Mouse (Mus musculus) T-cell, adult 2 months (primary cell): ENCODE results near the gene Gar1.

Experiments used
- DNase-seq: peaks from one replicate; pipeline ENCODE4 v3.0.0; 2022; ENCODE audit warnings: low spot score

Gene Gar1

DNA sequence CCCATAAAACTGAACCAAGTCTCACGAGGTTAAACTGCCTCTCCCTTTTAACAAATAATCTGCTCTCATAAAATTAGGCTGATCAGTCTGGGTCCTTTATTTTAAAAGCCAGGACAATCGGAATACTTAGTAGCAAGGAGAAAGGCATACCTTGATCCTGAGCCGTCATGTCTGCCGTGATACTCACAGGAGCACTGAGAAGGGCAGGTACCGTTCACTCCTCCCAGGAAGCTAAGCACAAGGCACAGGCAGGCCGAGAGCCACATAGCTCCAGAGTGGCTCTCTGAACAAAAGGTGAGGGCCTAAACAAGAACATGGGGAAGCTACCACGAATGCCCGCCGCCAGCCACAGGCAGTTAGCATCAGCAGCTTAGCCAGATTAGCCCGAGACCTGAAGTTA is 27.4 kb downstream of the Gar1 start, which contains the start of gene Lrit3:
Gene Lrit3 (minus strand): TSS at position 266 of the 400 bp plus-strand sequence.
- no peak for DNase-seq

DNA sequence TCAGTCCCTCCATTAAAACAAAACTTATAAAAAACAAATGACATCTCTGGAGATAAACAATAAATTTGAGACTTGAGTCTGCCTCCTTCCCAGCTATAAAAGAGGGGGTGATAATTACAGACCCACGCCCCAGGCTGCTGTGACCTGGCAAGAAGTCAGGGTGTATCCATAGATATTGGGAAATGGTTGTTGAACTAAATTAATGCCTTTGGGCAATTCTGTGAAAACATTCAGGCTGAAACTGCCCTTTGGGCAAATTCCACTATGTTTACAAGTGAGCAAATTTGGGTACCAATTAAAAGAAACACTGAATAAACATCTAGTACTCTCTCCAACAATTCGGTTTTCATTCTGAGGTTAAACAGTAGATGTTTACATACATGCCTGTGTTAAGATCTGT is 32.2 kb downstream of the Gar1 start:
- DNase-seq = no peak

DNA sequence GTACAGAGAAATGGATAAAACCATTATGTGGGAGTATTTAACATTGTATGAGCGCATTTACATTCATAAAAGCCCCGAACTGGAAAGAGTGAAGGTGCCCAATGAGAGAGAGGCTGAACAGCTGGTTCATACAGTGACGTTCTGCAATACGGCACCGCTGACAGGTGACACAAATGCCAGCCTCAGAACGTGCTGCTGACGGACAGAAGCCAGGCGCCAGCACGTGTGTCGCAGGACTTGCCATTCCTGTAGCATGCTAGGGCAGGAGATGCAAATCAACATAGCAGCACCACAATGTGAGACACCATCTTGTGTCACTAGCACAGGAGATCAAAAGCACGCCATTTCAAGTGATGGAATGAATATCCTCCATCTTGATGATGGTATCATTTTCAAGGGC is 32.6 kb downstream of the Gar1 start:
- DNase-seq = no peak

DNA sequence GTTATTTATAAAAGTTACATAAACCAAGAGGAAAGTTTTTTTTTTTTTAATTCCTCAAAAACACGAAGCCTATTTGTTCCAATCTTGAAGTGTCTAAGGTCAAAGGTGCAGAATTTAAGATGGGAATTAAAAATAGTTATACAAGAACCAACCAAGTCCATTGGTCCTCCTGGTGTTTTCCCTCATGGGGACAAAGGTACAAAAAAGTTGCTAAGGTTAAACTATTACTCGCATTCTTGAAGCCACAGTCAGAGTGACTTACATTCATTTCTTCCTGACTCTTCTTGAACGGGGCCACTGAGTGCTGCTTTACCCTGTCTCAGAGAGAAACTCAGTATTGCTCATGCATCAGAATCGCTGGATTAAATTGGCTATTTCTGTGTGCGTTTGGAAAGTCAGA is 33.9 kb downstream of the Gar1 start:
- no peak for DNase-seq

DNA sequence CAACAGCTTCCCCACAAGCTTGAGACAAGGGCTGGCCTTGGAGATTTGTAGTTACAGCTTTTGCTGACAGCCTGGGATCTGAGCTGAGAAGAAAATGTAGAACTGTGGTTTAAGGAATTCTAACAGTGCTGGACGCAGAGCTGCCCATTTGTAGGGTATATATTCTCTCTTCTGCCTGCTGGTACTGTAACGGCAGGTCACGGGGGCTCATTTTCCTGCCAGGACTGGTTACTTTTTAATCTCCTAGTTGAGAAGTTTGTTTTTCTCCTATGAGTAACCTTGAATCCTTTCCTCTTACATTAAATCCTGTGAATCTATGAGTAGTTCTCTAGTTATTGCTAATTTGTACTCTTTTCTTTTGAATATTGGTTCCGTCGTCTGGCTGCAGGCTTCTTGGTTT is 37.4 kb downstream of the Gar1 start:
- DNase-seq = no peak

DNA sequence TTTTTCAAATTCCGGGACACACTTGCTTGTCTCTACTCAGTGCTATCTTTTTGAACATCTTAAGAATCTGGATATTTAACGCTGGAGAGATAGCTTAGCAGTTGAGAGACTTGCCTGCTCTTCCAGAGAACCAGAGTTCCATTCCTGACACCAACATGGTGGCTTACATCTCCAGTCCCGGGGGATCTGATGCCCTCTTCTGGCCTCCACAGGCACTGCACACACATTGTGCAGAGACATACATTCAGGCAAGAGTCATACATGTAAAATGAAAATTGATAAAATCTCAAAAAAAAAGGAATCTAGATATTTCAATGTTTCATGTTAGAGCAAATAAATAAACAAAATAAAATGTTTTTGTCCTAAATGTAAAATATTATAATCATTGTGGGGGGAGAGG is 48.5 kb downstream of the Gar1 start:
- DNase-seq = no peak

DNA sequence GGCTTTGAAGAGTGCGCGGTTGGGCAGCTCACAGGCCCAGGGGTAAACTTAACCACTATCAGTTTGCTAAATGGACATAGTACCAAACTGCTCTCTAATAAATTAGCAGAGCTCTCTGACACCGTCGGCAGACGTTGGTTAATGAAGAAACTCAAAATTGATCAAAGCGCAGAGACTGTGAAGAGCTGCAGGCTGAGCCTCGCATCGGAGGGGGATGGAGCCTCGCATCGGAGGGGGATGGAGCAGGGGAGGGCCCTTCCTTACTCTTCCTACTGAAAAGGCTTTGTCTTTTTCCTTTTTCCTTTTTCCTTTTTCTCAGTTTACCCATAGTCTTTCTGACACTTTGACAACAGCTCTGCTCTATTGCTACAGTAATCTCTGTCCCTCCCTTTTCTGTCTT is 49.8 kb downstream of the Gar1 start:
- no peak for DNase-seq
